Mouse (Mus musculus): ENCODE data around the gene Cstf2t.
A peak's percentile ranks its signal among the peaks of the same experiment; 100 is the strongest.

Cstf2t gene

DNA sequence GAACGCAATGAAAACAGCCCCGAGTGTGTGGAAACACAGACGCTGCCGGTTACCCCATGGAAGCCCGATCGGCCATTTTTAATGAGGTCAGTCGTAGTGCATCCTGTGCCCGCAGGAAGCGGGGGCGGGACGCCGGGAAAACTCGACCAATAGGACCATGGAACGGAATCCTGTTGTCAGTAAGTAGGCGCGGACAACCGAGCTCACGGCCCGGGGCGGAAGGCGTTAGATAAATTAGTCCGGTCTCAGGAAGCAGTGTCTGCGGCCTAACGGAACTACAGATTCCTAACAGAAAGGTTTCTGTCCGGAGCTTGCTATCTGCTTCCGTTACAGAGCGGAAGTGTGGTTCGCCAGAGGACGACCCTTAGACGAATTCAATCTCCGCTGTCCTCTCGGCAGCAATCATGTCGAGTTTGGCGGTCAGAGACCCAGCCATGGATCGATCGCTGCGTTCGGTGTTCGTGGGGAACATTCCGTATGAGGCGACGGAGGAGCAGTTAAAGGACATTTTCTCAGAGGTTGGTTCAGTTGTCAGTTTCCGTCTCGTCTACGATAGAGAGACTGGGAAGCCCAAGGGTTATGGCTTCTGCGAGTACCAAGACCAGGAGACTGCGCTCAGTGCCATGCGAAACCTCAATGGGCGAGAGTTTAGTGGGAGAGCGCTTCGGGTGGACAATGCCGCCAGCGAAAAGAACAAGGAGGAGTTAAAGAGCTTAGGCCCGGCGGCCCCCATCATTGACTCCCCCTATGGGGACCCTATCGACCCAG, at the start of gene Cstf2t:
Cstf2t (plus strand) TSS at position 176 of the 768 bp plus-strand sequence.
- peak; percentile 100 for DNase-seq

GRCm38 (mm10) chr19:31038951-31039350, 43.7 kb upstream of the Cstf2t start:
- DNase-seq: no peak

DNA sequence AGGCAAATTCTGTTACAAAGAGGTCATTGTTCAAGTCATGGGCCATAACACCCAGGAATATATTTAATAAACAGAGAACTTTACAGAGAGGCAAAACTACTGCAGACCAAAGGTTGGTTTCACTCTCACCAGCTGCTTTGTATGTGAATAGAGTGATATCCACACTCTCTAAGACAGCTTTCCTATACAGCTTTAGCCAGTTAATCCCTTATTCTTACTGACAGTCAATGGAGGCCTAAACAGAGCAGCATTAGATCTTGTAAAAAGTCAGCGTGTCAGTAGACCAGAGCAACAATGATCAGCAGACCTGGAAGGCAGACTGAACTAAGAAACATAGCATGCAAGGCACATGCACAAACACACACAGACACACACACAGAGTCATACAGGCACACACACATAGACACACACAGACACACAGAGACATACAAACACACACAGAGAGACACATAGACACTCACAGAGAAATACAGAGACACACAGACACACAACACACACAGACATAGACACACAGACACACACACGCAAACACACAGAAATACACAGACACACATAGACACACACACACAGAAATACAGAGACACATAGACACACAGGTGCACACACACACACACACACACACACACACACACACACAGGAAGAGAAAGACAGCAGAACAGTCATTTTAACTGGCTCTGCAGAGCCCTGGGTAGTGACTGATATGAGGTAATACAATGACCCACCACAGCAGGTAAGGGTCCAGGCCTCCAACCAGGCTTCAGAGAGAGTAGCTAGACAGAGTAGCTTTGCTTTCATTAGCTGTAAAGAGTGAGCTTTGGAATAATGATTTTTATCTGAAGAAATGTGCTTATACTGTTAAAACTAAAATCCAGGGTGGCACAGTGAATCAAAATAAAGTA, 41.4 kb upstream of the Cstf2t start:
- DNase-seq: no peak

DNA sequence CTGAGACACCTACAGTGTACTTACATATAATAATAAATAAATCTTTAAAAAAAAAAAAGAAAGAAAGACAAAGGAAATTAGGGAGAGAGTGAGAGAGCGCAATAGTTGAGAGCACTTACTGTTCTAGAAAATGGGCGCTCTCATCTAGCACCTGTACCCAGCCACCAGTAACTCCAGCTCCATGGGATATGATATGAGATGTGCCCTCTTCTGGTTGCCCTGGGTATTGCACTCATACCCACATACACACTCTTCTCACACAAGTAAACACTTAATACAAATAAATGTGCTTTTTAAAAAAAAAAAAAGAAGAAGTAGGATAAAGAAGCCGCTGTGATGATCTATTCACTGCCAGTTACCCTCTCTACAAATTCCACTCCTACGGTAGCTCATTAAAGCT, 36.0 kb upstream of the Cstf2t start:
- peak; percentile 15 for DNase-seq

GRCm38 (mm10) chr19:31064740-31065139, 17.9 kb upstream of the Cstf2t start:
- no peak for DNase-seq

- DNase-seq: no peak
Measured at GRCm38 (mm10) chr19:31065206-31065781, 17.3 kb upstream of the Cstf2t start.

GRCm38 (mm10) chr19:31073959-31074716, 8.5 kb upstream of the Cstf2t start:
- DNase-seq: no peak

DNA sequence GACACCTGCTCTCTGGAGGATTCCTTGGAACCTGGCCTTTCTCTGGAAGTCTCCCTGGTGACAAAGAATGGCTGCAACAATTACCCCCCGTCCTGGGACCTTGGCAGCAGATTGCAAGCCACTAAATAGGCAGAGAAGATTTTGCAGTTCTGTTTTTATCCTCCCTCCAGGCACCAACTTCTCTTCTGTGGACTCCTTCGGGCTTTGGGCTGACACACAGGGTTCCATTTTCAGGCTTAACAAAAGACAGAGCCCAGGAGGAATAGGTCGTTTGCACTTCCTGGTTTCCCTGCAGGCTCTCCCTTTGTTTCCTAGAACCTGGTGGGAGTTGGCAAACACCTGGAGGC, 7.9 kb upstream of the Cstf2t start:
- no peak for DNase-seq

GRCm38 (mm10) chr19:31076106-31076505, 6.5 kb upstream of the Cstf2t start:
- no peak for DNase-seq

DNA sequence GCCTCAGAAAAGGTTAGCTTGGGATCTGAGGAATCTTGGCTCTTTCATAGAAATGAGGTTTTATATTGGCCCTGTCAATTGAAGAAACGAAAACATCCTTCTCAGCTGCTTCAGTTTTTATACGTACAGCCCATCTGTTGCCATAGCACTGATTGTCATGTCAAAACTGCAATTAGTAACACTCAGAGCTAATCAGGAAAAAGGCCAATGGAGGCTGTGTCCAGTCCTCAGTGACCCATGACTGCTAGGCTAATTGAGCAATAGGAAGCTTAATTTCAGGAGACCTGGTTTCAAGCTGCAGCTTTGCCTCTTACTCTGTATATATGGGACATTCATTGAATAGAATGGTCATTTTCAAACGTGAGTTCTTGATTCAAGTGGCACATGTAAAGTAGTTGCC, 4.4 kb upstream of the Cstf2t start:
- no peak for DNase-seq

GRCm38 (mm10) chr19:31082226-31082625, 411 bp upstream of the Cstf2t start:
- no peak for DNase-seq

- DNase-seq: no peak
Measured at GRCm38 (mm10) chr19:31083761-31084160, 1.1 kb downstream of the Cstf2t start.

DNA sequence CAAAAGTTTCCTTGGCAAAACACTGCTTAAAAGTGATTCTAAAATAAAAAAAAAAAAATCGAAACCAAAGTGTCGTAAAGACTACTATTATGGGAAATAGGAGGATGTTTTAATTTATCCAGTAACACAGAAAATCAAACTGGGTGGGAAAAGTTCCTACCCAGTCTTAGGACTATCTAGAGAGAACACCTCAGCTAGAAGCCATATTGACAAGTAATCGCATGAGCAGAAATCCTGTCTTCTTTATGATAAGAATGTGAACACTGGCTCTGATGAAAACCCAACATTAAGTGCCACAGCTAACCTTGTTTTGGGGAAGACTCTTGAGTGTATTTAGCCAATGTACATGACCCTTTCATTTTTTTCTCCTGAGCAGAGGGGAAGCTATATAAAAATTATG, 15.2 kb downstream of the Cstf2t start:
- DNase-seq: no peak

- no peak for DNase-seq
Measured at GRCm38 (mm10) chr19:31099369-31099768, 16.7 kb downstream of the Cstf2t start.

GRCm38 (mm10) chr19:31104764-31105163, 22.1 kb downstream of the Cstf2t start:
- DNase-seq: no peak

DNA sequence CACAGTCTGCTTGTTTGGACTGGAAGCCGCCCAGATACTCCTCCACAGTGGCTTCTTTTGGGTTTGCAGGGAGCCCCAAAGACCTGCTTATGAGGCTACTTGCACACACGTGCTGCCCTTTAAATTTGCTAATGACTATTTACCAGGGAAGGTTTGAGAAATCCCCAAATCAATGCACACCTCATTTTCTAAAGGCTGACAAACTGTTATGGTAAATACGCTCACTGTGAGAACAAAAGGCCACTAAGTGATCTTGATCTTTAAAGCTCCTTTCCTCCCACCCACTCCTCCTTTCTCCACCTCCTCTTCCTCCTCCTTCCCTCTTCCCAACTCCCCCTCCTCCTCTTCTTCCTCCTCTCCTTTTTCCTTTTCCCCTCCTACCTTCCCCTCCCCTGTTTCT, 23.4 kb downstream of the Cstf2t start:
- DNase-seq: no peak

GRCm38 (mm10) chr19:31106835-31107554, 24.4 kb downstream of the Cstf2t start:
- DNase-seq: no peak

DNA sequence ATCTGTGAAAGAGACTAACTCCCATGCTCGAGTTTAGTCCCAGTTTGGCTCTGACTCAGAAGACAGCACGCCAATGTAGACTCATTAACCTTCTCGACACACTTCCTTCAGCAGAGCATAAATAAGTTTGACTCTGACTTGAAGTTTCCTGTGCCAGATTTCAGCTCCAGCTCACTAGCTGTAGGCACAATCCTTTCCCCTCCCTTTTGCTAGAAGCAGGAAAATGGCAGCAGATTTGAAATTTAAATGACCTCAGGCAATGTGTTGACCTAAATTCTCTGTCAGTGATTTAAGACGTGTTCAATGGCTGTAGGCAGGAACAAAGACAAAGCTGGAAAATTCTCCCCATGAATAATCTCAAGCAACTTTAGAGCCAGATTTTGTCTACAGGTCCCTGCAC, 32.1 kb downstream of the Cstf2t start:
- peak; percentile 10 for DNase-seq

DNA sequence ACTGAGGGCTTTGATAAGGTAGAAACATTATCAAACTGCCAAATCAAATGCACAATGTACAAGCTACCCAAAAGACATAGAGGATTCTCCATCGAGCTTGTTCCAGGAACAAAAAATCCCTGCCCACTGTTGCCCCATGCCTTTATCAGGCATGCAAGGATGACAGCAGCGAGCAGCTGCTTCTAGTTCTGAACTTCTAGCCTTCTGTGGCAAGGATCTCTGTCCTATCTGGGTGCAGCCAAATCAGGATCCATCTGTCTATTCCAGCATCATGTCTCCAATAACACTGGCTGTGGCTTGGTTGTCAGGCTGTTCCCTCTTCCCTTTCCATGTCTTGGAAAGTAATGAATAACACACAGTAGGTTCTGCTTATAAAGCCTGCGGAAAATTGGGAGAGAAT, 42.0 kb downstream of the Cstf2t start:
- no peak for DNase-seq

- no peak for DNase-seq
Measured at GRCm38 (mm10) chr19:31132614-31133013, 50.0 kb downstream of the Cstf2t start.

- no peak for DNase-seq
Measured at GRCm38 (mm10) chr19:31136316-31136715, 53.7 kb downstream of the Cstf2t start.

All from lung, postnatal 36 days (tissue).